Comparison of ENCODE assay signal across 19 mouse cellular contexts in the genomic region with DNA sequence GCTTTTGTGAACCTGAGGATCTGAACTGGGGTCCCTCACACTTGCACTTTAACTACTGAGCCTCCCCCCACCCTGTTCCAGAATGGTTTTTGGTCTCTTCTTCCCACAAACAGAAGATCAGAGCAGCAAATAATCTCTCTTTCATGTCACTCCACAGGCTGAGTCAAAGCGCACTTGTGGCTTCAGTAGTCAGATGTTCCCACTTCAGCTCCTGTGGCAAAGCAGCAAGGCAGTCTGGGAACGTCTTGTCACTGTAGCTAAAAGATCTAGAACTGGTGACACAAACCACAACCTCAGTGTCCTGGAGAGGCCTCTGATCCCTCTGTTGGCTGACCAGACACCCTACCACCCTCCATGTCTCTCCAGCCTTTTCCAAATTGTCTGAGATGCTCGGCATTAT. TPM values are rescaled to one million over a fixed set of nuclear protein-coding genes. Genes with fewer than 3 reads are reported as not detected.
"Had no signal": no experiment of that assay in that cellular context is flagged by ENCODE, and none has a peak within 500 bp of the region (broad histone marks: within the 10 kb centered on the region; RNA-seq: fewer than 3 reads in every experiment).

No protein-coding gene starts in this region.

- H3K4me1 ChIP-seq: liver, embryonic 13.5 days; lung, embryonic 15.5 days; neural tube, embryonic 13.5 days; stomach, embryonic 15.5 days had no signal

- DNase-seq: kidney, adult 11 months; kidney, adult 9 months; kidney, postnatal 36 days; layer of hippocampus, adult 9-11 months; layer of hippocampus, postnatal 36 days; liver; liver, embryonic 13.5 days; liver, postnatal 0 days; lung, postnatal 14 days; midbrain, embryonic 14.5 days; right cerebral cortex, postnatal 14 days had no signal

- H3K4me2 ChIP-seq: limb, embryonic 12.5 days; liver, embryonic 13.5 days; lung, embryonic 15.5 days; neural tube, embryonic 13.5 days; stomach, embryonic 15.5 days had no signal

- ATAC-seq: liver, postnatal 0 days had no signal

- H3K4me3 ChIP-seq: limb, embryonic 12.5 days; liver, embryonic 13.5 days; lung, embryonic 15.5 days; neural tube, embryonic 13.5 days; stomach, embryonic 15.5 days had no signal

- H3K27me3 ChIP-seq: limb, embryonic 12.5 days; liver, embryonic 13.5 days; lung, embryonic 15.5 days; neural tube, embryonic 13.5 days; stomach, embryonic 15.5 days had no signal

- H3K36me3 ChIP-seq: limb, embryonic 12.5 days; liver, embryonic 13.5 days; lung, embryonic 15.5 days; neural tube, embryonic 13.5 days; stomach, embryonic 15.5 days had no signal

- H3K27ac ChIP-seq: kidney, postnatal 0 days; limb, embryonic 12.5 days; liver, embryonic 13.5 days; lung, embryonic 15.5 days; macrophage; neural tube, embryonic 13.5 days; stomach, embryonic 15.5 days had no signal

- H3K9ac ChIP-seq: limb, embryonic 12.5 days; liver, embryonic 13.5 days; liver, postnatal 0 days; lung, embryonic 15.5 days; neural tube, embryonic 13.5 days; stomach, embryonic 15.5 days had no signal

- H3K9me3 ChIP-seq: limb, embryonic 12.5 days; liver, embryonic 13.5 days; lung, embryonic 15.5 days; neural tube, embryonic 13.5 days; stomach, embryonic 15.5 days had no signal

RNA-seq across cellular contexts. Expression of a gene that starts 57.5 kb away (rescaled TPM):
- total RNA-seq: monocyte, adult 5-6 weeks had no signal
- polyA plus RNA-seq: liver, embryonic 13.5 days; liver, postnatal 0 days; lung, embryonic 15.5 days; macrophage; spleen, adult 2 months had no signal
